Mouse (Mus musculus): ENCODE results near the gene Shisa5. TPM values are rescaled to one million over a fixed set of nuclear protein-coding genes. Genes with fewer than 3 reads are reported as not detected.

Shisa5 gene
- total and polyA plus RNA-seq, 3 experiments = 41.0 to 71.7 TPM; not detected in 1

DNA sequence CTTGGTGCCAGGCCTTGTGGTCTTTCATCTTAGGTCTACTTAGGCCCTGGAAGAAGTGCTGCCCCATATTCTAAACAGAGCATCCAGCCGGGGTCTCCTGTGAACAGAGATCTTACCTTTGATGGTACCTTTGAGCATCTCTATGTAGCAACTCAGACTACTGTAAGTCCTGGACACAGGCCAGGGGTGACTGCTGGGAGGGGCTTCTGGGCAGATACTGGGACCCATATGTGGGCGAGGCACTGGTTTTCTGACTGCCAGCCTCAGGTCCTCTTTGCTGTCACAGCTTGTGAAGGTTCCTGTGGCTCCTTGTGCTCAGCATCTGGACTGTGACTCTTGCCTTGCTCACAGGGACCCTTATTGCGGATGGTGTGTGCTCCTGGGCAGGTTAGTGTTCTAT lies 64.2 kb downstream of the Shisa5 start:
- Histone ChIP-seq H3K27me3 (ENCODE audit: control insufficient read depth in 1 of 2, insufficient read depth in 2 of 2, low read length in 2 of 2) (no peaks in the 10 kb centered on the region), H3K9me3 (replicated peaks; ENCODE audit: insufficient read depth, low read length) (no peaks in the 10 kb centered on the region), H3K4me3 (ENCODE audit: control insufficient read depth in 1 of 2, insufficient read depth in 1 of 2, low read depth in 2 of 2, low read length in 2 of 2) (no peak overlapping the region), H3K36me3 (ENCODE audit: control insufficient read depth in 1 of 2, insufficient read depth in 2 of 2, low read length in 2 of 2) (no peaks in the 10 kb centered on the region), H3K4me1 (ENCODE audit: control insufficient read depth in 1 of 2, insufficient read depth in 2 of 2, low read length in 2 of 2) (no peaks in the 10 kb centered on the region), H3K79me2 (ENCODE audit: control insufficient read depth, insufficient read depth, low read length, poor library complexity) (no peaks in the 10 kb centered on the region), H3K9ac (ENCODE audit: control insufficient read depth, low read depth, low read length, poor library complexity, severe bottlenecking) (no peak overlapping the region), H3K27ac (ENCODE audit: control insufficient read depth, low read depth, low read length) (no peak overlapping the region)
- TF ChIP-seq USF2 (IDR thresholded peaks at IDR 0.05; ENCODE audit: borderline replicate concordance in 1 of 2, insufficient read depth in 1 of 2, low read depth in 1 of 2, low read length in 2 of 2) (no peak), MYB (IDR thresholded peaks at IDR 0.05; ENCODE audit: low read depth, low read length) (no peak), MAFK (IDR thresholded peaks at IDR 0.05; ENCODE audit: borderline replicate concordance, low read depth, low read length) (no peak), EP300 (IDR thresholded peaks at IDR 0.05; ENCODE audit: low read depth in 1 of 2, low read length in 2 of 2) (no peak), MAX (IDR thresholded peaks at IDR 0.05; ENCODE audit: low read length) (no peak), TAL1 (IDR thresholded peaks at IDR 0.05; ENCODE audit: low read length) (no peak)
- no peak for DNase-seq (ENCODE audit: low read depth, low spot score)

DNA sequence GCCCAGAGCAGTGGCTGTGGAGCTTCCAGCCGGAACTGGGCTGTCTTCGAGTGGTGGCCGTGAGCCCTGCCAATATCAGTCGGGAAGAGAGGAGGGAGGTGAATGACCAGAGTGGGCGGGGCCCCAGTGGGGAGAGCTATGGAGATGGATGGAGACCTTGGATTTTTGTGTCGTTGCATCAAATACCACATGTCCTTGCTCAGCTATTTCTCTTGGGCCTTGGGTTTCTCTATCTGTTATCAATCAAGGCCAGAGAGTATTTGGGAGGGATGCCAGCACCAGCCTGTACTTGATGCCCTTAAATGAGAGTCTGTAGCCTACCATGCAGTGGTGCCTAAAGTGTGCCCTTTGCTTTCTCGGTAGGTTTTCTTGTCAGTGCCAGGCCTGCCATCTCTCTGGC lies 64.9 kb downstream of the Shisa5 start:
- no peaks in the 10 kb centered on the region for H3K9me3 ChIP-seq (replicated peaks; ENCODE audit: insufficient read depth, low read length)
- no peak overlapping the region for H3K4me3 ChIP-seq (ENCODE audit: control insufficient read depth in 1 of 2, insufficient read depth in 1 of 2, low read depth in 2 of 2, low read length in 2 of 2)
- H3K27ac ChIP-seq (ENCODE audit: control insufficient read depth, low read depth, low read length) = no peak overlapping the region
- no peaks in the 10 kb centered on the region for H3K4me1 ChIP-seq (ENCODE audit: control insufficient read depth in 1 of 2, insufficient read depth in 2 of 2, low read length in 2 of 2)
- H3K79me2 ChIP-seq (ENCODE audit: control insufficient read depth, insufficient read depth, low read length, poor library complexity) = no peaks in the 10 kb centered on the region
- H3K27me3 ChIP-seq (ENCODE audit: control insufficient read depth in 1 of 2, insufficient read depth in 2 of 2, low read length in 2 of 2) = no peaks in the 10 kb centered on the region
- H3K9ac ChIP-seq (ENCODE audit: control insufficient read depth, low read depth, low read length, poor library complexity, severe bottlenecking) = no peak overlapping the region
- H3K36me3 ChIP-seq (ENCODE audit: control insufficient read depth in 1 of 2, insufficient read depth in 2 of 2, low read length in 2 of 2) = no peaks in the 10 kb centered on the region
- DNase-seq (ENCODE audit: low read depth, low spot score) = no peak
- no peak for TF ChIP-seq ZNF384 (IDR thresholded peaks at IDR 0.05; ENCODE audit: low read depth, low read length)
- no peak for TF ChIP-seq POLR2AphosphoS2 (IDR thresholded peaks at IDR 0.05; ENCODE audit: low read length)
- no peak for TF ChIP-seq MAFK (IDR thresholded peaks at IDR 0.05; ENCODE audit: borderline replicate concordance, low read depth, low read length)
- no peak for TF ChIP-seq ETS1 (IDR thresholded peaks at IDR 0.05; ENCODE audit: low read depth, low read length)
- no peak for TF ChIP-seq CTCF (IDR thresholded peaks at IDR 0.05 in 2 of 3, conservative IDR thresholded peaks at IDR 0.05 in 1 of 3; ENCODE audit: control insufficient read depth in 1 of 3, insufficient read depth in 1 of 3, low read depth in 2 of 3, low read length in 3 of 3, poor library complexity in 1 of 3, severe bottlenecking in 1 of 3)
- TF ChIP-seq MXI1 (IDR thresholded peaks at IDR 0.05; ENCODE audit: low read depth, low read length) = no peak
- no peak for TF ChIP-seq USF1 (IDR thresholded peaks at IDR 0.05; ENCODE audit: low read depth, low read length)
- no peak for TF ChIP-seq TCF12 (IDR thresholded peaks at IDR 0.05; ENCODE audit: low read depth, low read length)
- TF ChIP-seq UBTF (IDR thresholded peaks at IDR 0.05; ENCODE audit: borderline replicate concordance, insufficient read depth, low read depth, low read length) = no peak
- no peak for TF ChIP-seq MAX (IDR thresholded peaks at IDR 0.05; ENCODE audit: low read length)
- no peak for TF ChIP-seq GABPA (IDR thresholded peaks at IDR 0.05; ENCODE audit: low read depth, low read length)
- no peak for TF ChIP-seq MYC (IDR thresholded peaks at IDR 0.05; ENCODE audit: low read depth, low read length)
- TF ChIP-seq POLR2AphosphoS5 (IDR thresholded peaks at IDR 0.05; ENCODE audit: borderline replicate concordance, low read depth, low read length) = no peak
- TF ChIP-seq RCOR1 (IDR thresholded peaks at IDR 0.05; ENCODE audit: low read depth, low read length) = no peak
- TF ChIP-seq POLR2A (IDR thresholded peaks at IDR 0.05; ENCODE audit: control insufficient read depth in 1 of 2, insufficient read depth in 1 of 2, low read depth in 1 of 2, low read length in 2 of 2, poor library complexity in 1 of 2) = no peak
- TF ChIP-seq ELF1 (IDR thresholded peaks at IDR 0.05; ENCODE audit: low read depth, low read length) = no peak
- TF ChIP-seq MYB (IDR thresholded peaks at IDR 0.05; ENCODE audit: low read depth, low read length) = no peak
- TF ChIP-seq SMC3 (IDR thresholded peaks at IDR 0.05; ENCODE audit: low read depth, low read length) = no peak

All from MEL (cell line).